Mouse (Mus musculus) lung, adult 2 months (tissue): ENCODE results near the gene Thrsp. TPM values are rescaled to one million over a fixed set of nuclear protein-coding genes. Genes with fewer than 3 reads are reported as not detected.

Source experiments
- DNase-seq: peaks from one replicate; pipeline ENCODE4 v3.0.0; 2022
- H3K4me1 ChIP-seq: fragments of 200-500 bp; 2 replicates; pipeline ENCODE4 v1.6.1; 2011; ENCODE audit warnings: low read length; ENCODE audit not compliant: control insufficient read depth, insufficient read depth
- H3K4me3 ChIP-seq: fragments of 200-500 bp; replicated peaks from 2 replicates; pipeline ENCODE3; 2011; ENCODE audit warnings: low read depth, mild to moderate bottlenecking, control low read depth, low read length; ENCODE audit errors: extremely low read depth
- CTCF ChIP-seq: fragments of 200-500 bp; IDR thresholded peaks from 2 replicates; pipeline ENCODE4 v1.5.1; 2011; ENCODE audit warnings: mild to moderate bottlenecking, low read length, control low read depth; ENCODE audit not compliant: insufficient read depth
- POLR2A ChIP-seq: fragments of 200-500 bp; IDR thresholded peaks from 2 replicates; pipeline ENCODE4 v1.6.1; 2011; ENCODE audit warnings: low read depth, mild to moderate bottlenecking, control low read depth, low read length, borderline replicate concordance; ENCODE audit errors: extremely low read depth
- WGBS: fragments of 180-500 bp; shearing (Covaris S2); methylation state at CpG from one replicate; pipeline ENCODE4 v1.1.7; 2018; 5-methylcytosine and 5-hydroxymethylcytosine counted together
- polyA plus RNA-seq: library from polyadenylated mRNA; depleted of rRNA; stranded (reverse); fragments of >200 nt; gene quantifications from 2 replicates; pipeline ENCODE4 v1.2.3, GENCODE M21; 2012; rRNA removed

Gene Thrsp
- polyA plus RNA-seq, 1 experiment, result 95.2 TPM

DNA sequence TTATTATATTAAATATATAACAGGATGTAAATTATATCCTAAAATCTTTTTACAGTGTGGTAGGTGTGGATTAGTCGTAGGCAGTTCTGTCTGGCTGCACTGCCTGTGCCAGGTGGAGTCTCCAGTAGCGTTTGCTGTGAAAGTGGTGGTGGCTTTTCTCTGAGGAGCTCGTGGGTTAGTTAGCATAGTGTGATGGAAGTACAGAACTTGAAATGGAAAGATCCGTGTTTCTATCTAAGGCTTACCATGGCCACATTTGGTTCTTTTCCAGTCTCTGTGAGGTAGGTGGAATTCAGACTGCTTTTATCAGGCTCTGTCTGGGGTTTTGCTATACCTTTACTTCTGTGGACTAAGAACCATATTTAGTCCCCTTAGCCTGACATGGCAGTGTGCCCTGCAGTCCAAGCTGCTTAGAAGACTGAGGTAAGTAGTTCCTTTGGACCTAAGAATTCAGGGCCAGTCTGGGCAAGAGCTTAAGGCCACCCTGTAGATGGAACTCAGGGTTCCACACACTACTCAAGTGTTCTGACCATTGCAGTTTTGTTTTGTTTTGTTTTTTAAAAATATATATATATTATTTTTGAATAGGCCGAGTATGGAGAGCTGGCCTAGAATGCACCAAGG lies 36.9 kb downstream of the Thrsp start:
- no peaks in the 10 kb centered on the region for H3K4me1 ChIP-seq
- 94% methylated on average over 5 of the region's 5 CpGs for WGBS
- no peak for TF ChIP-seq CTCF
- no peak overlapping the region for H3K4me3 ChIP-seq
- DNase-seq, result no peak

DNA sequence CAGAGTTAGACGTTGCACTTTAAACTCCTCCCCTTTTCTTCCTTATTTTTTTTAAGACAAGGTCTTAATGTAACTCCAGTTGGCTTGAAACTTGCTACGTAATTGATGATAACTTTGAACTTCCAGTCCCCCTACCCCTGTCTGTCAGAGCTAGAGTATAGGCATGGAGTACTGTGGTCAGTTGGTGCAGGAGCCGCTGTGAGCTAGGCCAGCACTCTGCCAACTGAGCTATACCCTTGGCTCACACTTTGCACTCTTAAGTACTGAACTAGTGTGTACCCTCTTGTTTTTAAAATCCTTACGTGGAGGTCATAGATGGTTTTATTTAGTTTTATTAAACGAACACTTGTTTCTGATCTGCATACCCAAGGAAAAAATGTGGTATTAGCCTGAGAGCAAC lies 38.2 kb downstream of the Thrsp start:
- WGBS, result 87% methylated on average over 5 of the region's 5 CpGs
- no peak for TF ChIP-seq CTCF
- TF ChIP-seq POLR2A, result no peak
- Histone ChIP-seq H3K4me1 (no peaks in the 10 kb centered on the region), H3K4me3 (no peak overlapping the region)
- DNase-seq, result no peak

DNA sequence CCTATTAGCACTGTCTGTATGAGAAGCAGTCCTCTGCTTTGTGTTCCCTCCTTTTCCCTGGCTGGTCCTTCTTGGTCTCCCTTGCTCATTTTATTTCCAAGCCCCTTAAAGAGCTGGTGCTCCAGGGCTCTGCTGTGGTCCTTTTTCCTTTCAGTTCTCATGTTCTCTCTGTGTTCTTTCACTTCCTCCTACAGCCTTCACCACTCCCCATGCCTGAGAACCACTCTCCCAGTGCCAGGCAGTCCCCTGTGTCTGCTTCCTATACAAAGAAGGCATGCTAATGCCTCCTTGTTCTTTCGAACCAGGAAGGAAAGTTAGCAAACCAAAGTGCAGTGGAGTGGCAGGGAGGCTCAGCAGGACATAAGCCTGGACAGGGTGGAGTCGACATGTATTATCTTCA lies 41.6 kb downstream of the Thrsp start:
- WGBS, result 70% methylated on average over 2 of the region's 2 CpGs
- no peak for DNase-seq
- TF ChIP-seq POLR2A (no peak), CTCF (no peak)
- no peaks in the 10 kb centered on the region for H3K4me1 ChIP-seq
- H3K4me3 ChIP-seq, result no peak overlapping the region

DNA sequence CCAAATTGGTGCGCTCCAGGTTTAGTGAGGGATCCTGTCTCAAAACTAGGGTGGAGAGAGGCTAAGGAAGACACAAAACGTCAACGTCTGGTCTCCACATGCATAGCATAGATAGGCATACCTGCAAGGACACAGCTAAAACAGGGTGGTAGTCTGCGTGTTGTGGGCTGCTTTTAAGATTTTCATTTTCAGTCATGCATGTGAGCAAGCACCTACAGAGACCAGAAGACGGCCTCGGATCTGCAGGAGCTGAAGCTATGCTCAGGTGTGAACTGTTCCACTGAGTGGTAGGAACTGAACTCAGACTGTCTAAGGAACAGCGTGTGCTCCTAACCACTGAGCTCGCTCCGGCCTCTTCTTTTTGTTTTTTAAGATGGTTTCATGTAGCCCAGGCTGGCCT lies 42.4 kb downstream of the Thrsp start:
- TF ChIP-seq CTCF (no peak), POLR2A (no peak)
- WGBS, result 96% methylated on average over 9 of the region's 9 CpGs
- H3K4me3 ChIP-seq, result no peak overlapping the region
- DNase-seq, result no peak
- H3K4me1 ChIP-seq, result no peaks in the 10 kb centered on the region

DNA sequence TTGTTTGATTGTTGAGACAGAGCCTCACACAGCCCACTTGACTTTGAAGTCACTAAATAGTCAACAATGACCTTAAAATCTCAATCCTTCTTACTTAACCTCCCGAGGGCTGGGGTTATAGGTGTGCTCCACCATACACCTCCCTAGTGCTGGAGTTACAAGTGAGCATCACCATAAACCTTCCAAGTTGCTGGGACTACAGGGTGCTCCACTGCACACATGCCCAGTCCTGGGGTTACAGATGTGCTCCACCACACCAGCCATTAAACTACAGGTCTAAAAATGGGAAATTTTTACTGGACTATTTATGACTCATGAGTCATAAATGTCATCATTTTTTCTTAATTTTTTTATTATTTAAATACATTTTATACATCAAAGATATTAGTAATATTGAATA lies 51.6 kb downstream of the Thrsp start:
- TF ChIP-seq CTCF, result no peak
- TF ChIP-seq POLR2A, result no peak
- 74% methylated on average over 1 of the region's 1 CpGs for WGBS
- DNase-seq, result no peak
- H3K4me1 ChIP-seq, result no peaks in the 10 kb centered on the region
- H3K4me3 ChIP-seq, result no peak overlapping the region

Other genes starting within 250 kb of the Thrsp start
- gene Usp35, start 85.7 kb downstream of the Thrsp start, polyA plus RNA-seq, result 5.3 and 9.2 TPM in 2 replicates
- 7.9 and 11.5 TPM in 2 replicates for gene Kctd21, start 85.4 kb downstream of the Thrsp start, polyA plus RNA-seq
- gene Alg8, start 46.1 kb downstream of the Thrsp start, polyA plus RNA-seq, result 7.4 and 9.3 TPM in 2 replicates
- 134 and 135 TPM in 2 replicates for gene Ndufc2, start 17.7 kb downstream of the Thrsp start, polyA plus RNA-seq
- gene Kctd14, start 33.6 kb upstream of the Thrsp start, polyA plus RNA-seq, result 4.0 and 6.7 TPM in 2 replicates
- gene Ints4, start 63.2 kb upstream of the Thrsp start, polyA plus RNA-seq, result 52.7 and 69.7 TPM in 2 replicates
- gene Aamdc, start 161.8 kb upstream of the Thrsp start, polyA plus RNA-seq, result 16.9 and 25.6 TPM in 2 replicates
- 1.7 and 3.2 TPM in 2 replicates for gene Rsf1, start 162.2 kb upstream of the Thrsp start, polyA plus RNA-seq